ENCODE assay signal across 22 mouse cellular contexts in the genomic region with DNA sequence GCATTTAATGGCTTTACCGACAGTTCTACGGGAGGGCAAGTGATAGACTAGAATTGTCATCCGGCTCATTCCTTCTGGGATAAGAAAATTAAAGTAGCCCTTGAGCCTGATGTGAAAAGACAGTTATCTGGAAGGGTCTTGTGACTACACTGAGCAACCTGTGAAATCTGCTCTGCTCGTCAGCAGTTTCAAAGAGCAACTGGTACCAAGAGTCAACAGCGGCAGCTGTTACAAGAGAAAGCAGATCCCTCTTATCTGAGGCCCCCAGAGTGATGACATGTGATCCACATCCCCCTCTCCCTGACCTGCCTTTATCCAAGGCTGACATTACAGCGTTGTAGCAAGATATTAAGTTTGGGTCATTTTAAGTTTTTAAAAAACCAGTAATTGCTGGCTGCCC. TPM values are rescaled to one million over a fixed set of nuclear protein-coding genes. Genes with fewer than 3 reads are reported as not detected.
DNase-seq lines count a peak whose midpoint lies in the region; ATAC-seq and TF ChIP-seq lines count a peak whose summit lies in the region.
"Had no signal": no experiment of that assay in that cellular context is flagged by ENCODE, and none has a peak within 500 bp of the region (broad histone marks: within the 10 kb centered on the region; RNA-seq: fewer than 3 reads in every experiment).

No protein-coding gene starts in this region.

- H3K79me2 ChIP-seq in myocyte (ENCODE audit: control insufficient read depth, insufficient read depth) = no peaks in the 10 kb centered on the region

- H3K27ac ChIP-seq in heart, embryonic 14.5 days (replicated peaks in 1 of 2; ENCODE audit: control insufficient read depth in 1 of 2, insufficient read depth in 1 of 2, low read depth in 2 of 2, low read length in 2 of 2) = peak overlapping the region in 1 of 2 experiments; percentile 24; a peak in 2 of 4 replicates
- no peak overlapping the region for H3K27ac ChIP-seq in limb, embryonic 14.5 days (replicated peaks; ENCODE audit: low read depth, low read length)
- no peak overlapping the region for H3K27ac ChIP-seq in limb, embryonic 10.5 days
- H3K27ac ChIP-seq: embryonic facial prominence, embryonic 13.5 days; layer of hippocampus, adult 2 months; neural tube, embryonic 12.5 days had no signal

- no peak overlapping the region for H3K4me3 ChIP-seq in heart, embryonic 14.5 days (ENCODE audit: control insufficient read depth in 1 of 2, insufficient read depth in 1 of 2, low read depth in 1 of 2, low read length in 2 of 2)
- no peak overlapping the region for H3K4me3 ChIP-seq in limb, embryonic 14.5 days (replicated peaks; ENCODE audit: low read length)
- no peak overlapping the region for H3K4me3 ChIP-seq in limb, embryonic 10.5 days
- no peak overlapping the region for H3K4me3 ChIP-seq in myocyte
- H3K4me3 ChIP-seq: embryonic facial prominence, embryonic 13.5 days; layer of hippocampus, adult 2 months; neural tube, embryonic 12.5 days had no signal

- H3K4me2 ChIP-seq in heart, embryonic 14.5 days (ENCODE audit: low read length) = peak overlapping the region; percentile 29
- H3K4me2 ChIP-seq in limb, embryonic 14.5 days (replicated peaks; ENCODE audit: low read depth, low read length, severe bottlenecking) = no peak overlapping the region
- no peak overlapping the region for H3K4me2 ChIP-seq in myocyte (ENCODE audit: low read depth)
- H3K4me2 ChIP-seq: embryonic facial prominence, embryonic 13.5 days; neural tube, embryonic 12.5 days had no signal

- H3K27me3 ChIP-seq in heart, embryonic 14.5 days (ENCODE audit: control insufficient read depth, insufficient read depth, low read length) = no peaks in the 10 kb centered on the region; the same call in 1 of the 2 replicates
- H3K27me3 ChIP-seq in limb, embryonic 14.5 days (ENCODE audit: control insufficient read depth, insufficient read depth, low read length) = no peaks in the 10 kb centered on the region
- no peaks in the 10 kb centered on the region for H3K27me3 ChIP-seq in limb, embryonic 10.5 days (ENCODE audit: low read depth, poor library complexity, severe bottlenecking)
- no peaks in the 10 kb centered on the region for H3K27me3 ChIP-seq in myocyte (ENCODE audit: control insufficient read depth, insufficient read depth, insufficient read length)
- H3K27me3 ChIP-seq: embryonic facial prominence, embryonic 13.5 days; neural tube, embryonic 12.5 days had no signal

- WGBS in heart, embryonic 14.5 days = 3% methylated on average over 6 of the region's 6 CpGs
- 37% methylated on average over 6 of the region's 6 CpGs for WGBS in limb, embryonic 14.5 days
- 47% methylated on average over 6 of the region's 6 CpGs for WGBS in limb, embryonic 10.5 days

- H3K36me3 ChIP-seq in heart, embryonic 14.5 days (ENCODE audit: control insufficient read depth, insufficient read depth, low read length) = no peaks in the 10 kb centered on the region
- no peaks in the 10 kb centered on the region for H3K36me3 ChIP-seq in limb, embryonic 14.5 days (ENCODE audit: control insufficient read depth, insufficient read depth, low read length)
- H3K36me3 ChIP-seq in limb, embryonic 10.5 days = no peaks in the 10 kb centered on the region
- no peaks in the 10 kb centered on the region for H3K36me3 ChIP-seq in myocyte (ENCODE audit: control insufficient read depth, insufficient read depth)
- H3K36me3 ChIP-seq: embryonic facial prominence, embryonic 13.5 days; neural tube, embryonic 12.5 days had no signal

- no peak for TF ChIP-seq POLR2A in limb, embryonic 14.5 days (IDR thresholded peaks at IDR 0.05; ENCODE audit: borderline replicate concordance, extremely low read depth, insufficient read depth, insufficient read length)
- no peak for TF ChIP-seq POLR2A in myocyte (IDR thresholded peaks at IDR 0.05; ENCODE audit: insufficient read length, low read depth)

- H3ac ChIP-seq in myocyte (ENCODE audit: control insufficient read depth, insufficient read length) = no peak overlapping the region

- peaks cover 0 to 8% of the 10 kb centered on the region in 2 experiments; a peak in 1 of 4 replicates for H3K4me1 ChIP-seq in heart, embryonic 14.5 days (ENCODE audit: control insufficient read depth in 2 of 2, insufficient read depth in 2 of 2, low read length in 2 of 2)
- no peaks in the 10 kb centered on the region for H3K4me1 ChIP-seq in limb, embryonic 14.5 days (ENCODE audit: control insufficient read depth, insufficient read depth, low read length)
- H3K4me1 ChIP-seq in limb, embryonic 10.5 days = no peaks in the 10 kb centered on the region
- H3K4me1 ChIP-seq: embryonic facial prominence, embryonic 13.5 days; neural tube, embryonic 12.5 days had no signal

- no peak overlapping the region for H3K9ac ChIP-seq in heart, embryonic 14.5 days (ENCODE audit: low read length)
- no peak overlapping the region for H3K9ac ChIP-seq in limb, embryonic 14.5 days (ENCODE audit: low read depth, low read length, severe bottlenecking)
- H3K9ac ChIP-seq: embryonic facial prominence, embryonic 13.5 days; liver, postnatal 0 days; neural tube, embryonic 12.5 days had no signal

- peak; percentile 64; the same call in 1 of the 2 replicates for ATAC-seq in heart, embryonic 14.5 days (ENCODE audit: insufficient number of reproducible peaks, insufficient read depth, low FRiP score, low read depth)
- peak; percentile 47; the same call in 1 of the 2 replicates for ATAC-seq in limb, embryonic 14.5 days (ENCODE audit: low FRiP score, low read depth)
- ATAC-seq: forebrain, embryonic 16.5 days; liver, postnatal 0 days; midbrain, embryonic 16.5 days had no signal

- no peak for DNase-seq in heart, adult 8-10 months (ENCODE audit: low spot score)
- peak; percentile 3 for DNase-seq in limb, embryonic 14.5 days (ENCODE audit: low spot score)
- DNase-seq in limb, embryonic 10.5 days (ENCODE audit: low spot score) = no peak
- peak; percentile 25 for DNase-seq in embryo, embryonic 11 days
- no peak for DNase-seq in adrenal gland, postnatal 10 days
- DNase-seq: cerebellum, adult 2 months; cerebellum, postnatal 36 days; kidney, adult 18-20 months; kidney, postnatal 14 days; liver, postnatal 0 days; lung, postnatal 10 days; spleen, adult 18-20 months; thymus, postnatal 36 days had no signal

- peaks cover 3% of the 10 kb centered on the region; the same call in 1 of the 2 replicates for H3K9me3 ChIP-seq in heart, embryonic 14.5 days (ENCODE audit: control insufficient read depth, low read length)
- no peaks in the 10 kb centered on the region for H3K9me3 ChIP-seq in limb, embryonic 14.5 days (ENCODE audit: control insufficient read depth, low read length)
- no peaks in the 10 kb centered on the region for H3K9me3 ChIP-seq in limb, embryonic 10.5 days (replicated peaks)
- H3K9me3 ChIP-seq: embryonic facial prominence, embryonic 13.5 days; neural tube, embryonic 12.5 days had no signal

TF ChIP-seq in myocyte, 11 proteins besides CTCF, POLR2A, EP300 and RAD21:
- TF ChIP-seq USF1 (IDR thresholded peaks at IDR 0.05; ENCODE audit: low read depth) (no peak), TCF3 (IDR thresholded peaks at IDR 0.05; ENCODE audit: insufficient read length, low read depth) (no peak), MYOG (IDR thresholded peaks at IDR 0.05; ENCODE audit: control insufficient read depth in 1 of 3, insufficient read depth in 1 of 3, insufficient read length in 2 of 3, low read depth in 2 of 3) (peak in 1 of 3 experiments; percentile 66), TCF12 (IDR thresholded peaks at IDR 0.05; ENCODE audit: insufficient read depth, poor library complexity, severe bottlenecking) (no peak), REST (IDR thresholded peaks at IDR 0.05; ENCODE audit: insufficient read depth, insufficient read length) (no peak), POLR2AphosphoS2 (IDR thresholded peaks at IDR 0.05; ENCODE audit: insufficient read length, low read depth) (no peak), CEBPB (IDR thresholded peaks at IDR 0.05; ENCODE audit: insufficient read depth, poor library complexity, severe bottlenecking) (no peak), SRF (IDR thresholded peaks at IDR 0.05; ENCODE audit: control insufficient read depth, insufficient read length, low read depth) (no peak), MAX (IDR thresholded peaks at IDR 0.05; ENCODE audit: low read depth) (no peak), E2F4 (IDR thresholded peaks at IDR 0.05; ENCODE audit: insufficient read depth) (no peak), MYOD1 (IDR thresholded peaks at IDR 0.05; ENCODE audit: control insufficient read depth in 1 of 3, insufficient read length in 2 of 3, low read depth in 2 of 3) (peak in 2 of 3 experiments; percentile 36 to 71)

RNA-seq across cellular contexts. Expression of gene Unc13c, which starts 52.6 kb away (rescaled TPM):
- polyA plus RNA-seq in heart, embryonic 14.5 days (2014; fragmentation: Nextera tagmentation; extraction: Ambion mirVana) = 3.3 and 3.6 TPM in 2 replicates
- total RNA-seq in heart, adult 8-10 months (2022) = under 1 TPM; 0.20 to 0.35 (median 0.28) TPM
- 0.56 and 0.73 TPM in 2 replicates for polyA plus RNA-seq in limb, embryonic 14.5 days (2012; rRNA removed)
- 1.3 and 1.5 TPM in 2 replicates for polyA plus RNA-seq in limb, embryonic 14.5 days (2014; fragmentation: Nextera tagmentation; extraction: Ambion mirVana)
- 0.09 TPM in 2 replicates for polyA plus RNA-seq in limb, embryonic 10.5 days (2016; fragmentation: Nextera tagmentation; extraction: Ambion mirVana)
- polyA plus RNA-seq in myocyte (2012; fragmentation: generic; extraction: Trizol) = 0.02 TPM
- total RNA-seq in adrenal gland, postnatal 10 days (2021) = under 1 TPM; 0.48 to 0.67 TPM
- total RNA-seq: liver, adult 2 months; megakaryocyte progenitor cell, adult 5-6 weeks had no signal
- polyA plus RNA-seq: liver, adult 2 months had no signal

Comparison
In these comparisons a context has a peak if more than half of its experiments do, and no peak if none do; other contexts are left out.
1. DNase-seq: peak in limb, embryonic 14.5 days (single experiment) and embryo, embryonic 11 days (single experiment); none in heart, adult 8-10 months (single experiment), limb, embryonic 10.5 days (single experiment) and adrenal gland, postnatal 10 days (single experiment).